29 mouse cellular contexts compared by ENCODE assay signal in the genomic region with DNA sequence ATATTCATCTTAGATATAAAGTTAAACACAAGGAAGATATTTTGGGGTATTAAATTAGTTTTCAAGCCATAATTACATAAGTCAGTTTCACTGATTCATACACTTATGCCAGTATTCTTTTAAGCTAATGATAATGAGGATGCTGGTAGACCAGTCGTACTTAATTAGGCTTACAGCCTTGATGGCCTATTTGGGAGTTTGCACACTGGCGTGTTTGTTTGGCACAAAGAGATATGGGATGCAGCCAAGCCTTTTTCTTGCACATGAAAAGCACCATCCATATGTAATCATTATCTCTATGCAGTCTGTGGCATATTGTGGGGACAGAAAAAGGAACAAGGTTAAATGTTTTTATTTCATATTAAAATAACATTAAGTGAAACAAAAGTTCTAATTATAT.
DNase-seq lines count a peak whose midpoint lies in the region; ATAC-seq and TF ChIP-seq lines count a peak whose summit lies in the region.
"Had no signal": no experiment of that assay in that cellular context is flagged by ENCODE, and none has a peak within 500 bp of the region (broad histone marks: within the 10 kb centered on the region; RNA-seq: fewer than 3 reads in every experiment).

No protein-coding gene starts in this region.

- H3K27me3 ChIP-seq in forebrain, embryonic 14.5 days (replicated peaks; ENCODE audit: control insufficient read depth, insufficient read depth, low read length) = no peaks in the 10 kb centered on the region
- no peaks in the 10 kb centered on the region for H3K27me3 ChIP-seq in forebrain, embryonic 10.5 days (ENCODE audit: poor library complexity, severe bottlenecking)
- no peaks in the 10 kb centered on the region for H3K27me3 ChIP-seq in midbrain, embryonic 14.5 days (ENCODE audit: control insufficient read depth, insufficient read depth, low read length)
- no peaks in the 10 kb centered on the region for H3K27me3 ChIP-seq in midbrain, embryonic 16.5 days (ENCODE audit: control insufficient read depth, insufficient read depth, low read depth, low read length)
- no peaks in the 10 kb centered on the region for H3K27me3 ChIP-seq in forebrain, postnatal 0 days (ENCODE audit: insufficient read depth, low read length)
- H3K27me3 ChIP-seq: embryonic facial prominence, embryonic 12.5 days; heart, embryonic 12.5 days; hindbrain, embryonic 15.5 days; intestine, embryonic 15.5 days; limb, embryonic 15.5 days; liver, embryonic 13.5 days; megakaryocyte, embryonic 14.5 days; midbrain, embryonic 15.5 days; neural tube, embryonic 12.5 days had no signal

- peak; percentile 75; the same call in 1 of the 2 replicates for ATAC-seq in forebrain, embryonic 14.5 days
- no peak for ATAC-seq in midbrain, embryonic 14.5 days (ENCODE audit: low FRiP score, low TSS enrichment)
- no peak for ATAC-seq in midbrain, embryonic 16.5 days
- no peak for ATAC-seq in forebrain, postnatal 0 days
- ATAC-seq: intestine, embryonic 15.5 days; lung, postnatal 0 days; midbrain, embryonic 15.5 days had no signal

- peak; percentile 73 for DNase-seq in forebrain, embryonic 14.5 days (ENCODE audit: low spot score)
- DNase-seq in forebrain, embryonic 10.5 days (ENCODE audit: extremely low spot score, low spot score) = no peak
- DNase-seq in midbrain, embryonic 14.5 days = peak; percentile 24
- DNase-seq in forebrain, postnatal 0 days = peak; percentile 4
- no peak for DNase-seq in urinary bladder, postnatal 10 days (ENCODE audit: low spot score)
- DNase-seq: adrenal gland, postnatal 25 days; B cell, adult 2 months; cerebellum, adult 11 months; heart, adult 2 months; heart, postnatal 4 days; kidney, adult 8-10 months; kidney, postnatal 4 days; liver, embryonic 13.5 days; lung, adult 18-20 months; lung, postnatal 4 days; thymus, postnatal 4 days had no signal

- H3K27ac ChIP-seq in forebrain, embryonic 14.5 days (ENCODE audit: low read depth, low read length) = no peak overlapping the region
- no peak overlapping the region for H3K27ac ChIP-seq in forebrain, embryonic 10.5 days
- H3K27ac ChIP-seq in midbrain, embryonic 14.5 days (replicated peaks; ENCODE audit: low read depth, low read length) = no peak overlapping the region
- no peak overlapping the region for H3K27ac ChIP-seq in midbrain, embryonic 16.5 days (ENCODE audit: low read length)
- no peak overlapping the region for H3K27ac ChIP-seq in forebrain, postnatal 0 days (ENCODE audit: low read depth, low read length)
- H3K27ac ChIP-seq: embryonic facial prominence, embryonic 12.5 days; heart, adult 2 months; hindbrain, embryonic 15.5 days; intestine, embryonic 15.5 days; kidney, postnatal 0 days; limb, embryonic 10.5 days; limb, embryonic 15.5 days; liver, embryonic 13.5 days; midbrain, embryonic 15.5 days; neural tube, embryonic 12.5 days had no signal

- no peak overlapping the region for H3K4me2 ChIP-seq in forebrain, embryonic 14.5 days (ENCODE audit: low read length)
- no peak overlapping the region for H3K4me2 ChIP-seq in midbrain, embryonic 14.5 days (ENCODE audit: low read length)
- H3K4me2 ChIP-seq in midbrain, embryonic 16.5 days (ENCODE audit: low read length) = no peak overlapping the region
- H3K4me2 ChIP-seq in forebrain, postnatal 0 days (ENCODE audit: low read depth) = no peak overlapping the region
- H3K4me2 ChIP-seq: embryonic facial prominence, embryonic 12.5 days; heart, embryonic 12.5 days; hindbrain, embryonic 15.5 days; intestine, embryonic 15.5 days; limb, embryonic 15.5 days; liver, embryonic 13.5 days; midbrain, embryonic 15.5 days; neural tube, embryonic 12.5 days had no signal

- H3K4me1 ChIP-seq in forebrain, embryonic 14.5 days (ENCODE audit: control insufficient read depth, insufficient read depth, low read length) = no peaks in the 10 kb centered on the region
- no peaks in the 10 kb centered on the region for H3K4me1 ChIP-seq in forebrain, embryonic 10.5 days
- H3K4me1 ChIP-seq in midbrain, embryonic 14.5 days (ENCODE audit: control insufficient read depth, insufficient read depth, low read length) = no peaks in the 10 kb centered on the region
- H3K4me1 ChIP-seq in midbrain, embryonic 16.5 days (ENCODE audit: control insufficient read depth, insufficient read depth, low read length) = no peaks in the 10 kb centered on the region
- H3K4me1 ChIP-seq in forebrain, postnatal 0 days (ENCODE audit: insufficient read depth) = no peaks in the 10 kb centered on the region
- H3K4me1 ChIP-seq: embryonic facial prominence, embryonic 12.5 days; heart, embryonic 12.5 days; hindbrain, embryonic 15.5 days; intestine, embryonic 15.5 days; limb, embryonic 10.5 days; limb, embryonic 15.5 days; liver, embryonic 13.5 days; megakaryocyte, embryonic 14.5 days; midbrain, embryonic 15.5 days; neural tube, embryonic 12.5 days had no signal

- no peaks in the 10 kb centered on the region for H3K36me3 ChIP-seq in forebrain, embryonic 14.5 days (ENCODE audit: control insufficient read depth, insufficient read depth, low read length)
- H3K36me3 ChIP-seq in forebrain, embryonic 10.5 days (replicated peaks) = no peaks in the 10 kb centered on the region
- no peaks in the 10 kb centered on the region for H3K36me3 ChIP-seq in midbrain, embryonic 14.5 days (ENCODE audit: control insufficient read depth, insufficient read depth, low read length)
- H3K36me3 ChIP-seq in midbrain, embryonic 16.5 days (ENCODE audit: control insufficient read depth, insufficient read depth, low read length) = no peaks in the 10 kb centered on the region
- H3K36me3 ChIP-seq in forebrain, postnatal 0 days (ENCODE audit: insufficient read depth) = no peaks in the 10 kb centered on the region
- H3K36me3 ChIP-seq: embryonic facial prominence, embryonic 12.5 days; heart, embryonic 12.5 days; hindbrain, embryonic 15.5 days; intestine, embryonic 15.5 days; limb, embryonic 10.5 days; limb, embryonic 15.5 days; liver, embryonic 13.5 days; midbrain, embryonic 15.5 days; neural tube, embryonic 12.5 days had no signal

- no peak for TF ChIP-seq CTCF in forebrain, postnatal 0 days (IDR thresholded peaks at IDR 0.05; ENCODE audit: low read depth)

- H3K9ac ChIP-seq in forebrain, embryonic 14.5 days (ENCODE audit: low read length) = no peak overlapping the region
- no peak overlapping the region for H3K9ac ChIP-seq in midbrain, embryonic 14.5 days (replicated peaks; ENCODE audit: low read length)
- no peak overlapping the region for H3K9ac ChIP-seq in midbrain, embryonic 16.5 days (ENCODE audit: low read depth, low read length)
- H3K9ac ChIP-seq in forebrain, postnatal 0 days = no peak overlapping the region
- H3K9ac ChIP-seq: embryonic facial prominence, embryonic 12.5 days; heart, embryonic 12.5 days; hindbrain, embryonic 15.5 days; intestine, embryonic 15.5 days; limb, embryonic 15.5 days; liver, embryonic 13.5 days; midbrain, embryonic 15.5 days; neural tube, embryonic 12.5 days had no signal

- H3K9me3 ChIP-seq in forebrain, embryonic 14.5 days (replicated peaks; ENCODE audit: control insufficient read depth, low read length) = no peaks in the 10 kb centered on the region
- no peaks in the 10 kb centered on the region for H3K9me3 ChIP-seq in forebrain, embryonic 10.5 days
- H3K9me3 ChIP-seq in midbrain, embryonic 14.5 days (ENCODE audit: control insufficient read depth, low read length) = no peaks in the 10 kb centered on the region
- no peaks in the 10 kb centered on the region for H3K9me3 ChIP-seq in midbrain, embryonic 16.5 days (replicated peaks; ENCODE audit: control insufficient read depth, low read length, poor library complexity, severe bottlenecking)
- no peaks in the 10 kb centered on the region for H3K9me3 ChIP-seq in forebrain, postnatal 0 days (ENCODE audit: low read length)
- H3K9me3 ChIP-seq: embryonic facial prominence, embryonic 12.5 days; heart, embryonic 12.5 days; hindbrain, embryonic 15.5 days; intestine, embryonic 15.5 days; limb, embryonic 10.5 days; limb, embryonic 15.5 days; liver, embryonic 13.5 days; megakaryocyte, embryonic 14.5 days; midbrain, embryonic 15.5 days; neural tube, embryonic 12.5 days had no signal

- H3K4me3 ChIP-seq in forebrain, embryonic 14.5 days (ENCODE audit: low read depth, low read length) = no peak overlapping the region
- H3K4me3 ChIP-seq in forebrain, embryonic 10.5 days = no peak overlapping the region
- no peak overlapping the region for H3K4me3 ChIP-seq in midbrain, embryonic 14.5 days (replicated peaks; ENCODE audit: low read depth, low read length)
- H3K4me3 ChIP-seq in midbrain, embryonic 16.5 days (ENCODE audit: low read depth, low read length) = no peak overlapping the region
- no peak overlapping the region for H3K4me3 ChIP-seq in forebrain, postnatal 0 days (ENCODE audit: low read depth, low read length)
- H3K4me3 ChIP-seq: embryonic facial prominence, embryonic 12.5 days; heart, adult 2 months; heart, embryonic 12.5 days; hindbrain, embryonic 15.5 days; intestine, embryonic 15.5 days; limb, embryonic 10.5 days; limb, embryonic 15.5 days; liver, embryonic 13.5 days; megakaryocyte, embryonic 14.5 days; midbrain, embryonic 15.5 days; myocyte; neural tube, embryonic 12.5 days had no signal

- 29% methylated on average over 2 of the region's 2 CpGs for WGBS in forebrain, embryonic 14.5 days
- WGBS in forebrain, embryonic 10.5 days = 81% methylated on average over 2 of the region's 2 CpGs
- 77% methylated on average over 2 of the region's 2 CpGs for WGBS in midbrain, embryonic 14.5 days
- 66% methylated on average over 2 of the region's 2 CpGs for WGBS in midbrain, embryonic 16.5 days
- WGBS in forebrain, postnatal 0 days = 26% methylated on average over 2 of the region's 2 CpGs

Comparison
In these comparisons a context has a peak if more than half of its experiments do, and no peak if none do; other contexts are left out.
1. DNase-seq: peak in forebrain, embryonic 14.5 days (single experiment), midbrain, embryonic 14.5 days (single experiment) and forebrain, postnatal 0 days (single experiment); none in forebrain, embryonic 10.5 days (single experiment) and urinary bladder, postnatal 10 days (single experiment).